Mouse (Mus musculus) liver, postnatal 0 days (tissue): Measurements from ENCODE around the gene Rps9. TPM values are rescaled to one million over a fixed set of nuclear protein-coding genes. Genes with fewer than 3 reads are reported as not detected.
"Not testable (repeated sequence)": the region's sequence is repeated elsewhere in the genome, so short reads cannot be mapped to it uniquely, and the experiment has no call there.

ENCODE experiments used
- ATAC-seq: fragments of 200-750 bp; cut with Nextera tagmentation; 2 replicates; pipeline ENCODE4 v1.8.0; 2017; ENCODE audit warnings: mild to moderate bottlenecking, moderate library complexity
- DNase-seq: peaks from one replicate; pipeline ENCODE4 v3.0.0-alpha.2; 2016
- H3K27ac ChIP-seq: fragments of 300-500 bp; sonication (generic); 2 replicates; pipeline ENCODE4 v1.5.1; 2014; ENCODE audit warnings: antibody characterized with exemption, moderate library complexity, mild to moderate bottlenecking, low read depth
- H3K27me3 ChIP-seq: fragments of 300-500 bp; sonication (generic); 2 replicates; pipeline ENCODE4 v1.6.1; 2014; ENCODE audit warnings: low read length, control low read depth, mixed read lengths; ENCODE audit not compliant: insufficient read depth
- H3K36me3 ChIP-seq: fragments of 300-500 bp; sonication (generic); replicated peaks from 2 replicates; pipeline ENCODE4 v1.6.1; 2014; ENCODE audit warnings: mild to moderate bottlenecking, control low read depth, low read length, moderate library complexity, mixed read lengths; ENCODE audit not compliant: insufficient read depth
- H3K4me1 ChIP-seq: fragments of 300-500 bp; sonication (generic); 2 replicates; pipeline ENCODE4 v1.6.1; 2014; ENCODE audit warnings: antibody characterized with exemption, mild to moderate bottlenecking, control low read depth; ENCODE audit not compliant: insufficient read depth
- H3K4me2 ChIP-seq: fragments of 300-500 bp; sonication (generic); 2 replicates; pipeline ENCODE4 v1.6.1; 2014; ENCODE audit warnings: low read depth, mild to moderate bottlenecking, low read length, moderate library complexity, mixed read lengths
- H3K4me3 ChIP-seq: fragments of 300-500 bp; sonication (generic); 2 replicates; pipeline ENCODE4 v1.5.1; 2014; ENCODE audit warnings: low read depth, low read length
- H3K9ac ChIP-seq: fragments of 300-500 bp; sonication (generic); replicated peaks from 2 replicates; pipeline ENCODE4 v1.6.1; 2014; ENCODE audit warnings: mild to moderate bottlenecking, moderate library complexity
- H3K9me3 ChIP-seq: fragments of 300-500 bp; sonication (generic); 2 replicates; pipeline ENCODE4 v1.6.1; 2016; ENCODE audit warnings: mild to moderate bottlenecking, control low read depth, low read length, mixed read lengths
- CTCF ChIP-seq: sonication (generic); IDR thresholded peaks from 2 replicates; pipeline ENCODE4 v1.5.1; 2016; ENCODE audit warnings: antibody characterized with exemption, low read depth
- EP300 ChIP-seq: IDR thresholded peaks from 2 replicates; pipeline ENCODE4 v1.6.1; 2016; ENCODE audit warnings: antibody characterized with exemption, low read depth, mild to moderate bottlenecking
- whole genome bisulfite sequencing: fragments of 180-500 bp; shearing (Covaris S2); extraction: QIAGEN DNeasy Blood & Tissue Kit; methylation state at CpG from one replicate; pipeline ENCODE4 v1.1.7; 2014; ENCODE audit not compliant: insufficient replicate concordance; 5-methylcytosine and 5-hydroxymethylcytosine counted together
- polyA plus RNA-seq: library from polyadenylated mRNA; unstranded; fragments of >200 nt; fragmentation: Nextera tagmentation; extraction: Ambion mirVana; gene quantifications from 2 replicates; pipeline ENCODE4 v1.2.1, GENCODE M21; 2015

Gene Rps9
- polyA plus RNA-seq, 1 experiment from 2014 or later = 859 TPM

DNA sequence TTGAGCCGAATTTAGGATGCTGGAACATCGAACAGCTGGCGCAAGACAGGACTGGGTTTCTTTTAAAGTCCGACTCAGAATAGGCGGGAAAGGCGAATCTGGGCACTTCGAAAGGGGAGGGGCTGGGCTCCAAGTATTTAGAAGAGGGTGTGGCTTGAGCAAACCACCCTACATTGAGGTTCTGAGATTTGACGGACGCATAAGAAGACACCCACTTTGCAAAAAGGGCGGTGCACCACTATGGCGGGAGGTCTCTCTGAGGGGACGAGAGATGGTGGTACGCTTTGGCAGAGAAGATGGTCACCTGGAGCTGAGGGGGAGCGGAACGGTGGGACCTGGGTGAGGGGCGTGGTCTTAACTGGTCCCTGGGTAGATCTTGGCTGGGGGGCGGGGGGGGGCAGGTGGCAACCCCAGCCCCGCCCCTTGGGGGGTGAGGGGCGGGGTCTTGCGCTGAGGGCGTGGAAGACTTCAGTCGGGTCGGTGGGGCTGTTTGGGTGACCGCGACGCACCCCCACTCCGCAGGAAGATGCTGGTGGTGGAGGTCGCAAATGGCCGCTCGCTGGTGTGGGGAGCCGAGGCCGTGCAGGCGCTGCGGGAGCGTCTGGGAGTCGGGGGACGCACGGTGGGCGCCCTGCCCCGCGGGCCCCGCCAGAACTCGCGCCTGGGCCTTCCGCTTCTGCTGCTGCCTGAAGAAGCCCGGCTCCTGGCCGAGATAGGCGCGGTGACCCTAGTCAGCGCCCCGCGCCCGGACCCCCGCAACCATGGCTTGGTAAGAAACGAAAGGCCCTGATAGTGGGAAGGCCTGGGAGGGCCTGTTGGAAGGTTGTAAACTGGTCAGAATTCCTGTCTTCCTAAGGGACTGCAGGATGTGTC lies 9.5 kb upstream of the Rps9 start:
- Histone ChIP-seq H3K4me1 (peaks cover 19% of the 10 kb centered on the region), H3K9ac (peak overlapping the region; percentile 79)

DNA sequence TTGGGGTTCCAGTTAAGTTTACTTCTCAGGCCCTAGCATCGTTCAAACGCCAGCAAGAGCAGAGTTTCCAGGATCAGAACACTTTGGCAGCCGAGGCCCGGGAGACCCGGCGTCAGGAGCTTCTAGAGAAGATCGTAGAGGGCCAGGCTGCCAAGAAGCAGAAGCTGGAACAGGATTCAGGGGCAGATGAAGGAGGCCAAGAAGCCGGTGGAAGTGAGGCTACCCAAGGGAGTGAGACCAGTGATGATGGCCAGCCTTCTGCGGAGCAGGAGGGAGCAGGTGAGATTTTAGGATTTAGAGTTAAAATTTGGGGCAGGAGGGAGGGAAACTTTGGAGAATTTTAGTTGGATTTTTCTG lies 8.9 kb upstream of the Rps9 start:
- not testable (repeated sequence) for H3K27me3 ChIP-seq, DNase-seq, H3K9me3 ChIP-seq, ATAC-seq
- H3K4me3 ChIP-seq = peak overlapping the region; percentile 73
- H3K27ac ChIP-seq = peak overlapping the region; percentile 88
- 7% methylated on average over 9 of the region's 9 CpGs for WGBS
- H3K4me2 ChIP-seq = peak overlapping the region; percentile 93
- H3K36me3 ChIP-seq = peaks cover 12% of the 10 kb centered on the region
- H3K9ac ChIP-seq = peak overlapping the region; percentile 79
- H3K4me1 ChIP-seq = peaks cover 19% of the 10 kb centered on the region

More for the DNA sequence above, 9.5 kb upstream of the Rps9 start:
- WGBS = 2% methylated on average over 40 of the region's 55 CpGs
- peak overlapping the region; percentile 88 for H3K27ac ChIP-seq
- DNase-seq = peak; percentile 78
- peak overlapping the region; percentile 93 for H3K4me2 ChIP-seq
- H3K9me3 ChIP-seq = no peaks in the 10 kb centered on the region
- peak overlapping the region; percentile 73 for H3K4me3 ChIP-seq
- ATAC-seq = peak; percentile 49
- H3K27me3 ChIP-seq = no peaks in the 10 kb centered on the region
- peaks cover 10% of the 10 kb centered on the region for H3K36me3 ChIP-seq
- TF ChIP-seq CTCF = no peak
- no peak for TF ChIP-seq EP300

DNA sequence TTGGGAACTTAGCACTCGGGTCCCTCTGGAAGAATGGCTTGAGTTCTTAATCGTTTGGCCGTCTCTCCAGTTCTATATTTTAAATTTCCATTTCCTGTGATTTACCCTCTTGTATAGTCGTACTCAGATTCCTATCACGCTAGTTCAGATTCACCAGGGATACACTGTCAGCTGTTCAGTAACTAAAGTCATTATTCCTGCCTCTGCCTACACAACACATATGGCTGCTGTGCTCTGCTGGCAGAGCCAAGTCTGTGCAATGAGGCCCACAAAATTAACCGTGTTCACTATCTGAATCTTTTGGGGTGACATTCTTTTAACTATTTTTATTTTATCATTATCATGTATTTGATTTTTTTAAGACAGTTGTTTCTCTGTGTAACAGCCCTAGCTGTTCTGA lies 5.3 kb upstream of the Rps9 start:
- DNase-seq (no peak), ATAC-seq (no peak)
- Histone ChIP-seq H3K9ac (no peak overlapping the region), H3K27ac (no peak overlapping the region), H3K9me3 (no peaks in the 10 kb centered on the region), H3K27me3 (no peaks in the 10 kb centered on the region), H3K4me2 (no peak overlapping the region), H3K4me3 (no peak overlapping the region), H3K36me3 (peaks cover 24% of the 10 kb centered on the region), H3K4me1 (peaks cover 5% of the 10 kb centered on the region; the same call in 1 of the 2 replicates)
- TF ChIP-seq CTCF = no peak
- TF ChIP-seq EP300 = no peak
- WGBS = 81% methylated on average over 6 of the region's 6 CpGs

- peak overlapping the region; percentile 42 for H3K9ac ChIP-seq
- peak; percentile 28 for ATAC-seq
Observed at GRCm38 (mm10) chr7:3703148-3703878, 480 bp upstream of the Rps9 start.

GRCm38 (mm10) chr7:3704475-3704874 lies 682 bp downstream of the Rps9 start:
- peak overlapping the region; percentile 82 for H3K4me2 ChIP-seq
- H3K4me3 ChIP-seq = peak overlapping the region; percentile 74
- peak overlapping the region; percentile 72 for H3K9ac ChIP-seq
- H3K36me3 ChIP-seq = peaks cover 35% of the 10 kb centered on the region
- H3K27me3 ChIP-seq = no peaks in the 10 kb centered on the region
- H3K27ac ChIP-seq = peak overlapping the region; percentile 93
- WGBS = under 1% methylated on average over 20 of the region's 20 CpGs
- H3K9me3 ChIP-seq = no peaks in the 10 kb centered on the region
- TF ChIP-seq CTCF (no peak), EP300 (no peak)
- H3K4me1 ChIP-seq = peaks cover 11% of the 10 kb centered on the region
- ATAC-seq (peak; percentile 62), DNase-seq (no peak)

More at GRCm38 (mm10) chr7:3703148-3703878, 480 bp upstream of the Rps9 start:
- 20% methylated on average over 6 of the region's 6 CpGs for WGBS
- TF ChIP-seq EP300 (no peak), CTCF (no peak)
- no peak for DNase-seq
- Histone ChIP-seq H3K9me3 (no peaks in the 10 kb centered on the region), H3K27me3 (no peaks in the 10 kb centered on the region), H3K4me2 (peak overlapping the region; percentile 82), H3K4me3 (peak overlapping the region; percentile 74), H3K27ac (peak overlapping the region; percentile 93), H3K4me1 (peaks cover 11% of the 10 kb centered on the region), H3K36me3 (peaks cover 38% of the 10 kb centered on the region)

GRCm38 (mm10) chr7:3705461-3705860 lies 1.7 kb downstream of the Rps9 start:
- WGBS = 2% methylated on average over 5 of the region's 7 CpGs
- Histone ChIP-seq H3K4me1 (peaks cover 11% of the 10 kb centered on the region), H3K36me3 (peaks cover 29% of the 10 kb centered on the region), H3K27ac (peak overlapping the region; percentile 64), H3K4me3 (peak overlapping the region; percentile 74), H3K9ac (peak overlapping the region; percentile 72), H3K4me2 (peak overlapping the region; percentile 82)
- DNase-seq, ATAC-seq, H3K9me3 ChIP-seq, H3K27me3 ChIP-seq: not testable (repeated sequence)
